Mouse (Mus musculus) cerebellum, adult 2 months (tissue): ENCODE data around the gene Akap12.
A peak's percentile ranks its signal among the peaks of the same experiment; 100 is the strongest.

ENCODE experiments used
- CTCF ChIP-seq: fragments of 200-500 bp; IDR thresholded peaks from 2 replicates; pipeline ENCODE4 v1.5.1; 2011; ENCODE audit warnings: low read depth, mild to moderate bottlenecking, control low read depth, low read length, moderate library complexity, borderline replicate concordance; ENCODE audit not compliant: insufficient read depth
- POLR2A ChIP-seq: fragments of 200-500 bp; IDR thresholded peaks from 2 replicates; pipeline ENCODE4 v1.6.1; 2011; ENCODE audit warnings: low read length, control low read depth, borderline replicate concordance; ENCODE audit not compliant: insufficient read depth

- peak; percentile 78 for TF ChIP-seq CTCF
- no peak for TF ChIP-seq POLR2A
Observed at GRCm38 (mm10) chr10:4346489-4347135, 80.4 kb downstream of the Akap12 start.
